Mouse (Mus musculus) embryonic fibroblast, embryonic 13.5 days (primary cell): Measurements from ENCODE around the gene 6430571L13Rik.

Source experiments
- CTCF ChIP-seq: IDR thresholded peaks from 2 replicates; pipeline ENCODE4 v1.5.1; 2011; ENCODE audit warnings: mild to moderate bottlenecking, control low read depth, low read length, moderate library complexity, borderline replicate concordance; ENCODE audit not compliant: insufficient read depth
- POLR2A ChIP-seq: IDR thresholded peaks from 2 replicates; pipeline ENCODE4 v1.6.1; 2011; ENCODE audit warnings: low read depth, mild to moderate bottlenecking, control low read depth, low read length, moderate library complexity

GRCm38 (mm10) chr9:107399491-107399971, 59.1 kb downstream of the 6430571L13Rik start, which contains the start of gene Cacna2d2:
- TF ChIP-seq CTCF = no peak
- no peak for TF ChIP-seq POLR2A
